Mouse (Mus musculus): ENCODE measurements around the gene Pakap. TPM values are rescaled to one million over a fixed set of nuclear protein-coding genes. Genes with fewer than 3 reads are reported as not detected.

Pakap gene
- polyA plus RNA-seq, 1 experiment: not detected

DNA sequence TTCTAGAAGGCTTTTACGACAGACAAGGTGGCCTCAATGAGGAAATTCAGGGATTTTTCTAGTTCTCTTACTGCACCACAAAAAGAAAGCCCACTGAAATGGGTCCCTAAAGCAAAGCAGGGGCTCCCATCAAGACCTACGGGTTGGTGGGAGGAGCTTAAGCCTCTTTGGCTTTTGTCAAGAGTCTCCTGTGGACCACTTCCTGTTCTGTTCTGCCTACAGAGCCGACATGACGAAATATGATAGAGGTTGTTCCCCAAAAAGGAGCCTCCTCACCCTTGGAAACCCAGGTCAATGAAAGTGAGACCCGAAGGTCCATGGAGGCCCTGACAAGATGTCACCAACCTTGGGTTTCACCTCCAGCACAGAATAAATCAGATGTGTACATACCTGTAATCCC lies 334.6 kb downstream of the Pakap start:
- no peaks in the 10 kb centered on the region for H3K4me1 ChIP-seq (ENCODE audit: control insufficient read depth, insufficient read depth, low read length)
- no peak overlapping the region for H3K4me3 ChIP-seq (ENCODE audit: insufficient read depth, low read length)
- no peak for TF ChIP-seq CTCF (IDR thresholded peaks at IDR 0.05; ENCODE audit: low read depth, low read length)
- TF ChIP-seq POLR2A (IDR thresholded peaks at IDR 0.05; ENCODE audit: borderline replicate concordance, low read depth, low read length): no peak
- no peak overlapping the region for H3K27ac ChIP-seq (ENCODE audit: insufficient read depth, low read depth, low read length)

DNA sequence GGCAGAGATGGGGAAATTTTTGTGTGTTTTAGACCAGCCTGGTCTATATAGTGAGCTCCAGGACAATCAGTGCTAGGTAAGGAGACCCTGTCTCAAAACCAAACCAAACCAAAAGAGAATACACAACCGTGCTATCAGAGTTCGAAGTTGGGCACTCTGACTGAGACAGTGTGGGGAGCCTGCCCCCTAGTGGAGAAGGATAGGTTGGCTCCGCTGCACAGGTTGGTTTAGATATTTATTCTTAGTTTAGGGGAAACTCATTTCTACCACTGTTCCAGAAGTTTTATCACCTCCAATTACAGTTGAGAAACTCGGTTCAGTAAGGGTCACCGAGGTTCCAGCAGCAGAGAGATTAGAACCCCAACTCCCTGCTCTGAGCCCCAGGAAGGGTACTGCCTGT lies 336.2 kb downstream of the Pakap start:
- H3K4me3 ChIP-seq (ENCODE audit: insufficient read depth, low read length): no peak overlapping the region
- H3K27ac ChIP-seq (ENCODE audit: insufficient read depth, low read depth, low read length): no peak overlapping the region
- TF ChIP-seq CTCF (IDR thresholded peaks at IDR 0.05; ENCODE audit: low read depth, low read length) (peak; percentile 78), POLR2A (IDR thresholded peaks at IDR 0.05; ENCODE audit: borderline replicate concordance, low read depth, low read length) (no peak)
- no peaks in the 10 kb centered on the region for H3K4me1 ChIP-seq (ENCODE audit: control insufficient read depth, insufficient read depth, low read length)

DNA sequence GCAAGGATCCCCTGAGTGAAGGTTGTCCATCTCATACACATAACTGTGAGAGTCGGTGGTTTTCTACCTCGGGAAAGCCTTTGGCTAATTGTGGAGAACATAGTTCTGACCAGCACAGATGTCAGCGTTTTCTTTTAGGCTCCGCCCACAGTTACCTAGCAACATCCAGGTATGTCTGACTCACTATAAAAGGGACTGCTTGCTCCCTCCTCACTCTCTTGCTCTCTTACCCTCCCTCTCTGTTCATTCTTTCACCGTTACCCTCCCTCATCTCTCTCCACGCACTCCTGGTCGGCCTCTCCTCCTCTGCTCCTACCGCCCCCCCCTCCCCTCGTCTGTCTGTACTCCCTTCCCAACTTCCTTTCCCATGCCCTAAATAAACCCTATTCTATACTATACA lies 336.7 kb downstream of the Pakap start:
- no peak overlapping the region for H3K4me3 ChIP-seq (ENCODE audit: insufficient read depth, low read length)
- no peak overlapping the region for H3K27ac ChIP-seq (ENCODE audit: insufficient read depth, low read depth, low read length)
- H3K4me1 ChIP-seq (ENCODE audit: control insufficient read depth, insufficient read depth, low read length): no peaks in the 10 kb centered on the region
- TF ChIP-seq CTCF (IDR thresholded peaks at IDR 0.05; ENCODE audit: low read depth, low read length) (no peak), POLR2A (IDR thresholded peaks at IDR 0.05; ENCODE audit: borderline replicate concordance, low read depth, low read length) (no peak)

DNA sequence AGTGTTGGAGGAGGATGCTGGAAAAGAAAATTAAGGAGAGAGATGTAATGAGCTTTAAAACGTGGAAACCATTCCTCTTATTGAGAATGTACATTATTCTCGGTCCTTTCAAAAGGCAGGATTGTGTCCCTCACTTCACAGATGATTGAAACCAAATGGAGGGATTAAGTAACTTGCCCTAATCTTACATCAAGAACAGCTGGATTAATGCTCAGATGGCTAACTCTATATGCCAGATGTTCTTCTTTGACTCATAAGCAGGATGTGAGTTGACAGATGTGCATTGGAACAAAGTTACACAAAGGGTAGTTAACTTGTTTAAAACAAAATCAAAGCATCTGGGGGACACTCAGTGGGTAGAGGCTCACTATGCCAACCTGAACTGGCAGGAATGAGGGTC lies 338.7 kb downstream of the Pakap start:
- H3K27ac ChIP-seq (ENCODE audit: insufficient read depth, low read depth, low read length): no peak overlapping the region
- no peaks in the 10 kb centered on the region for H3K4me1 ChIP-seq (ENCODE audit: control insufficient read depth, insufficient read depth, low read length)
- H3K4me3 ChIP-seq (ENCODE audit: insufficient read depth, low read length): no peak overlapping the region
- TF ChIP-seq CTCF (IDR thresholded peaks at IDR 0.05; ENCODE audit: low read depth, low read length) (no peak), POLR2A (IDR thresholded peaks at IDR 0.05; ENCODE audit: borderline replicate concordance, low read depth, low read length) (no peak)

DNA sequence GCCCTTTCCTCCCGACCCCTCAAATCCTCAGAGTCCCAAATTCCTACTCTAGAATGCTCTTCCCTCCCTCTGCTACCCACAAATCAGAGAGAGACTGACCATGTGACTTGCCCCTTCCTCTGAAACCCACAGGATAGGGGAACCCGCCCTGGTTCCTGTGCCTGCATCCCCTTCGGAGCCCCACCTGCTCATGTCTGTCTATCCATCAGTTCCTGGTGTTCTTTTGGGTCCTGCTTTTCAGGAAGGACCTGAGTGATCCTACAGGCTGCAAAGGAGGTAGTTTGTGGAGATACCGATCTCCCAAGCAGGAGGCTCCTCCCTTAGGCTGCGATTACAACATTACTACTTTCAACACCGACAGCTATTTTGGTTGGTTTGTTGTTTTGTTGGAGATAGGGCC lies 340.9 kb downstream of the Pakap start:
- Histone ChIP-seq H3K27ac (ENCODE audit: insufficient read depth, low read depth, low read length) (no peak overlapping the region), H3K4me3 (ENCODE audit: insufficient read depth, low read length) (no peak overlapping the region), H3K4me1 (ENCODE audit: control insufficient read depth, insufficient read depth, low read length) (no peaks in the 10 kb centered on the region)
- no peak for TF ChIP-seq CTCF (IDR thresholded peaks at IDR 0.05; ENCODE audit: low read depth, low read length)
- TF ChIP-seq POLR2A (IDR thresholded peaks at IDR 0.05; ENCODE audit: borderline replicate concordance, low read depth, low read length): no peak

DNA sequence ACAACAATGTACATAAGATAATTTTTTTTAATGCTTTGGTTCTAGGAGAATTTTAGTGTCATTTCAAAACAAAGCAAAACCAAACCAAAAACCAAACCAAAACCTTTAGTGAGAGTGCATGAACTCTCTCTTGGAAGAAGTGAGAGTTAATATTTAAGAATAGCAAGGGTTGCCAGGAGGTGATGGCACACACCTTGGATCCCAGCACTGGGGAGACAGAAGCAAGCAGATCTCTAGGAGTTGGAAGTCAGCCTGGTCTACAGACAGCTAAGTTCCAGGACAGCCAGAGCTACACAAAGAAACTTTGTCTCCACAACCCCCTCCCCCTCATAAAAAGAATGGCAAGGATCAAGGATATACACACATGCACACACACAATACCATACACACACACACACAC lies 345.0 kb downstream of the Pakap start:
- no peaks in the 10 kb centered on the region for H3K4me1 ChIP-seq (ENCODE audit: control insufficient read depth, insufficient read depth, low read length)
- no peak overlapping the region for H3K4me3 ChIP-seq (ENCODE audit: insufficient read depth, low read length)
- TF ChIP-seq CTCF (IDR thresholded peaks at IDR 0.05; ENCODE audit: low read depth, low read length): no peak
- no peak for TF ChIP-seq POLR2A (IDR thresholded peaks at IDR 0.05; ENCODE audit: borderline replicate concordance, low read depth, low read length)
- no peak overlapping the region for H3K27ac ChIP-seq (ENCODE audit: insufficient read depth, low read depth, low read length)

DNA sequence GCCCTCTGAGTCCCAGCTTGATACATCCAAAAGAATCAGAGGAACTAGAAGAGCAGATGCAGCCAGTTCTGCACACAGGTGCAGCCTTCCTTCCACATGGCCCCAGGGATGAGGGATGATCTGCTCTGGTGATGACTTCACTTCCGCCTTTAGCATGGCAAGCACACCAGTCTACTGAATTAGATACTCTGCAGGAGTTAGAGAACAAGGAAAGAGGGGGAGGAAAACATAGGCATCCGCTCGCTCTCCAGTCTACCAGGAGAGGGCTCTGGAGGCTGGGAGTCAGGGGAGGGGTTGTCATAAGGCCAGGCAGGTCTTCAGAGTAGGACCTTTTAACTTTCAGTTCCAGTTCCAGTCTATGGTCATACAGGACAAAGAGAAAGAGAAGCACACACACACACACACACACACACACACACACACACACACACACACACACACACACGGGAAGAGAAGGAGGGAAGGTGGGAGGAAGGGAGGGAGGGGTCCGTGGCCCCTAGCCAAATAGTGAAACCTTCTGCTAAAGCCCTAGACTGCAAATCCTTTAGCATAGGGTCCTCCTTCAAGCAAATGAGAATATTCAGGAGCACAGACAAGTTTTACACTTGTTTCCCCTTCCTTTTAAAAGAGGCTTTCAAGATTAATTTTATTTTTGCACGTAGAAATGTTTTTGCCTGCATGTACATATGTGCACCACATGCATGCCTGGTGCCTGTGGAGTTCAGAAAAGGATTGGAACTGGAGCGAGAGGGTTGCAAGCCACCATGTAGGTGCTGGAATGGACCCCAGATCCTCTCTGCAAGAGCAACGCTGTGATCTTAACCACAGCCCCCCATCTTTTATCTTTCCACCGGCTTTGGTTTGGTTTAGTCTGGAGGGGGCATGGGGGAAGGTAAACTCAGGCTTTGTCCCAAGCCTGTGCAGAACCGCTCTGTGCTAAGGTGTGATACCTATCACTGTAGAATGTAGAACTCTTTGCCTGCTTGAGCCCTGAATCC lies 346.5 kb downstream of the Pakap start:
- H3K27ac ChIP-seq (ENCODE audit: insufficient read depth, low read depth, low read length): no peak overlapping the region
- no peaks in the 10 kb centered on the region for H3K4me1 ChIP-seq (ENCODE audit: control insufficient read depth, insufficient read depth, low read length)
- no peak overlapping the region for H3K4me3 ChIP-seq (ENCODE audit: insufficient read depth, low read length)
- TF ChIP-seq CTCF (IDR thresholded peaks at IDR 0.05; ENCODE audit: low read depth, low read length): no peak
- no peak for TF ChIP-seq POLR2A (IDR thresholded peaks at IDR 0.05; ENCODE audit: borderline replicate concordance, low read depth, low read length)

DNA sequence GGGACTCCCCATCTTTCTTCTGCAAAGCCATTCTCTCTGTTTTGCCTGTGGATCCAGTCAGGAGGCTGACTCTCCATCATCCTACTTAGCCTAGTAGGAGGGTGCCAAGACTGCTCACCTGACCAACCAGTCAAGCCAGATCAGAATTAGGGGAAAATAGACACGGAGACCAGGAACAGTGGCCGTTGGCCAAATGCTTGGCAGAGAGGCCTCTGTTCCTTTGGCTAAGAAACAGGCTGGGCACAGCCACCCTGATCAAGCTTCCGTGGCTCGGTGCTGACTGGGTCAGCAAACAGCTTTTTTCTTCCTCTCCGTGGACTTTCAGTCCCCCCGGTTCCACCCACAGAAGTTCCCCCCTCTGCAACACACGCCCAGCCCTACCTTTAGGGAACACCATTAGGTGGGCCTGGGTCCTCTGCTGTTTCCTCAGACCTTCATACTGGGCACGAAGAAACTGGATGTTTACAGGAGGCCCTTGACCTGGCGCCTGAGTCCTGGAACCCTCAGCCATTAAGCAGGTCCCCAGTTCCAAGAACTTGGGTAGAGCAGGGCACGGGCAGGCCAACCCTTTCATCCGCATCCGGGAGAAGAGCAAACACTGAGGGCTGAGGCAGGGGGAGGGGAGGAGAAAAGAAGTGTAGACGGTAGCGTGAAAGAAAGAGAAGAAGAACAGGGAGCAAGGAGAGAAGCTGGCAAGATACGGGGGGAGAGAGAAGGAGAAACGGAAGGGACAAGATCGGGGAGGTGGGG lies 347.4 kb downstream of the Pakap start:
- Histone ChIP-seq H3K4me1 (ENCODE audit: control insufficient read depth, insufficient read depth, low read length) (no peaks in the 10 kb centered on the region), H3K4me3 (ENCODE audit: insufficient read depth, low read length) (no peak overlapping the region), H3K27ac (ENCODE audit: insufficient read depth, low read depth, low read length) (no peak overlapping the region)
- TF ChIP-seq CTCF (IDR thresholded peaks at IDR 0.05; ENCODE audit: low read depth, low read length): no peak
- no peak for TF ChIP-seq POLR2A (IDR thresholded peaks at IDR 0.05; ENCODE audit: borderline replicate concordance, low read depth, low read length)

DNA sequence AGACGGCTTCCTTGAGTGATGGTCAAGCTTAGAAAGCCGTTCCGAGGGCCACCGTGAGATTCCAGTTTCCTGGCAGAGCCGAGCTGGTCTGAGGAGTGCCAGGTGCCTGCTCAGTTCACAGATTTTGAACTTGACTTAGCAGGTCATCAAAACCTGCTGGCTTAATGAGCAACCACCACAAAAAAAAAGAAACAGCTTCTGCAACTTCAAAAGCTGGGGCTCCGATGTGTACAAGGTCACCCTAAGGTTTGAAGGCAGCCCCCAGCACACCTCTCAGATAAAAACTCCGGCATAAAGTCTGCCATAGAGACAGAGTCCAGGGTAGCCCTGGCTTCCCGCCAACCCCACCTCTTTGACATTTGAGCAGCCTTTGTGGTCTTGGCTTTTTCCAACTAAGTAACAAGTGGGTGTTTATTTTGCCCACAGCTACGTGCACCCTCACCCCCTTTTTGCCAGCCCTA lies 348.3 kb downstream of the Pakap start, which contains the start of gene D630039A03Rik:
TSS of gene D630039A03Rik (minus strand) at position 97 of the 461 bp plus-strand sequence.
- no peak within 1 kb of the TSS for H3K4me3 ChIP-seq (ENCODE audit: insufficient read depth, low read length)
- TF ChIP-seq POLR2A (IDR thresholded peaks at IDR 0.05; ENCODE audit: borderline replicate concordance, low read depth, low read length) (no peak), CTCF (IDR thresholded peaks at IDR 0.05; ENCODE audit: low read depth, low read length) (no peak)
- no peaks in the 10 kb centered on the region for H3K4me1 ChIP-seq (ENCODE audit: control insufficient read depth, insufficient read depth, low read length)
- no peak within 1 kb of the TSS for H3K27ac ChIP-seq (ENCODE audit: insufficient read depth, low read depth, low read length)

Data from bone marrow macrophage, adult 2 months (primary cell).